Mouse (Mus musculus): ENCODE measurements around the gene Zfp445. TPM values are rescaled to one million over a fixed set of nuclear protein-coding genes. Genes with fewer than 3 reads are reported as not detected.
"Not testable (repeated sequence)": the region's sequence is repeated elsewhere in the genome, so short reads cannot be mapped to it uniquely, and the experiment has no call there.

Gene Zfp445
- polyA plus RNA-seq, 1 experiment from 2014 or later: 60.3 TPM

DNA sequence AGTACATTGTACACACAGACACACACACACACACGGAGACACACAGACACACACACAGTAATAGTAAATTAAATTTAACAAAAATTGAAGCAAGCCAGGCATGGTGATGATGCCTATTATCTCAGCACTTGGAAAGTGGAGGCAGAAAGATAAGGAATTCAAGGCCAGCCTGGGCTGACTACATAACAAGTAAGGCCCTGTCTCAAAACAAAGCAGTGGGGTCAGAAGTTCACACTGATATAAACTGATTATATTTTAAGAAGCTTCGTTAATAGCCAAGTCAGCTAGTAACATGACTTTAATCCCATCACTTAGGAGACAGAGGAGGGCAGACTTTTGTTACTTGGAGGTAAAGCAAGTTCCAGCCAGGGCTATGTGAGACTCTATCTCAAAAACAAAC is 2.1 kb downstream of the Zfp445 start:
- 0 out of 2 replicates have a peak, but pooled peaks have one; percentile 17 for ATAC-seq (ENCODE audit: insufficient number of reproducible peaks, low FRiP score)
- 32% methylated on average over 2 of the region's 2 CpGs for WGBS
- Histone ChIP-seq H3K4me2 (peak overlapping the region; percentile 48), H3K36me3 (peaks cover 41% of the 10 kb centered on the region), H3K9me3 (replicated peaks) (peaks cover 39% of the 10 kb centered on the region), H3K27ac (ENCODE audit: poor library complexity, severe bottlenecking) (peak overlapping the region; percentile 40; the same call in 1 of the 2 replicates), H3K4me3 (no peak overlapping the region), H3K4me1 (replicated peaks) (peaks cover 16% of the 10 kb centered on the region), H3K9ac (no peak overlapping the region), H3K27me3 (replicated peaks) (peaks cover 3% of the 10 kb centered on the region; the same call in 1 of the 2 replicates)

DNA sequence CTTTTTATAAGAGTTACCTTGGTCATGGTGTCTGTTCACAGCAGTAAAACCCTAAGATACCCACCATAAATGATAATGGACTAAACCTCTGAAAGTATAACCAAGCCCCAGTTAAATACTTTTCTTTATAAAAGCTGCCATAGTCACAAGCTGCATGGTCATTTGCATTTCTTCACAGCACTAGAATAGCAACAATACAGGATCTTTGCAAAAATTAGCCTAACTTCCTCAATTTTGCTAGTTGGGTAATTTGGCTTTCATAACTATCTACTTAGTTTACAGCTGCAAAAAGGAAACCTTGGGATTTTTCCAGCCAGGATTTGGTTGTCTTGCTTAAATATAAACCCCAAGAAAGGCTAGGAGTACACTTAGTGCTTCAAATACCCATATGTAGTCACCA is 5.1 kb downstream of the Zfp445 start:
- peaks cover 67% of the 10 kb centered on the region for H3K36me3 ChIP-seq
- H3K4me3 ChIP-seq: no peak overlapping the region
- H3K27me3 ChIP-seq (replicated peaks): no peaks in the 10 kb centered on the region
- H3K9ac ChIP-seq: no peak overlapping the region
- no peak overlapping the region for H3K4me2 ChIP-seq
- H3K27ac ChIP-seq (ENCODE audit: poor library complexity, severe bottlenecking): no peak overlapping the region
- no peak for ATAC-seq (ENCODE audit: insufficient number of reproducible peaks, low FRiP score)
- peaks cover 16% of the 10 kb centered on the region for H3K4me1 ChIP-seq (replicated peaks)
- peaks cover 39% of the 10 kb centered on the region for H3K9me3 ChIP-seq (replicated peaks)

DNA sequence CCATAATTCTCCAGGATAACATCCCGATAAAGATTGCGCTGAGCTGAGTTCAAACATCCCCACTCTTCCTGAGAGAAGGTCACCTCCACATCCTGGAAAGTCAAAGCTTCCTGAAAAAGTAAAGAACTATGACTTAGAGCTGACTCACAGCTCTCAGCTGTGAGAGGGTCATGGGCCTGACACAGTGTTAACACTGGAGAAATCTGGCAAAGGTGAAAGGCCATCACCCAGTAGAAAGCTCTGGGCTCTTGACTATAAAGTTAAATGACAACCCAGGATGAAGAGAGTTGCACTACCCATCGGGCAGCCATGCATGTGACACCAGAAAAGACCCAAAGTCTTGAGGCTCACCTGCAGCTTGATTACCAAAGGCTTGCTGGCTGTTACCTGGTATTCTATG is 9.1 kb downstream of the Zfp445 start:
- peaks cover 38% of the 10 kb centered on the region for H3K9me3 ChIP-seq (replicated peaks)
- H3K27me3 ChIP-seq (replicated peaks): no peaks in the 10 kb centered on the region
- H3K4me2 ChIP-seq: no peak overlapping the region
- no peak overlapping the region for H3K27ac ChIP-seq (ENCODE audit: poor library complexity, severe bottlenecking)
- no peak overlapping the region for H3K9ac ChIP-seq
- H3K4me1 ChIP-seq (replicated peaks): no peaks in the 10 kb centered on the region
- peaks cover 93% of the 10 kb centered on the region for H3K36me3 ChIP-seq
- WGBS: 95% methylated on average over 3 of the region's 3 CpGs
- H3K4me3 ChIP-seq: no peak overlapping the region
- ATAC-seq (ENCODE audit: insufficient number of reproducible peaks, low FRiP score): no peak

DNA sequence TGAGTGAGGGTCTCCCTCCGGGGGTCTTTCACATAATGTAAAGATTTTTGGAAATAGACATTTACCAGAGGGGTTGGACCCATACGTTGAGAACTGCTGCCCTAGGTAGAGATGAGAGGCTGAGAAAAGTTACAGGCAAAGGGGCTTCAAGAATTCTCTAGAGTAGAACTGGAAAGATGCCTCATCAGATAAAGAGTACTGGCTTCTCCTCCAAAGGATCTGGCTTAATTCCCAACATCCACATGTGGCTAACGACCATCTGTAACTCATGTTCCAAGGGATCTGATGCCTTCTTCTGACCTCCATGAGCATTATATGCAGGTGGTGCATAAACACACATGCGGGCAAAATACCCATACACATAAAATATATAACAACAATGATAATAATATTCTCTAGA is 10.2 kb downstream of the Zfp445 start:
- Histone ChIP-seq H3K4me1 (replicated peaks) (no peaks in the 10 kb centered on the region), H3K27ac (ENCODE audit: poor library complexity, severe bottlenecking) (no peak overlapping the region), H3K27me3 (replicated peaks) (no peaks in the 10 kb centered on the region), H3K4me3 (no peak overlapping the region), H3K4me2 (no peak overlapping the region), H3K36me3 (peaks cover 93% of the 10 kb centered on the region), H3K9me3 (replicated peaks) (peaks cover 33% of the 10 kb centered on the region), H3K9ac (no peak overlapping the region)
- ATAC-seq (ENCODE audit: insufficient number of reproducible peaks, low FRiP score): no peak
- 95% methylated on average over 4 of the region's 4 CpGs for WGBS

DNA sequence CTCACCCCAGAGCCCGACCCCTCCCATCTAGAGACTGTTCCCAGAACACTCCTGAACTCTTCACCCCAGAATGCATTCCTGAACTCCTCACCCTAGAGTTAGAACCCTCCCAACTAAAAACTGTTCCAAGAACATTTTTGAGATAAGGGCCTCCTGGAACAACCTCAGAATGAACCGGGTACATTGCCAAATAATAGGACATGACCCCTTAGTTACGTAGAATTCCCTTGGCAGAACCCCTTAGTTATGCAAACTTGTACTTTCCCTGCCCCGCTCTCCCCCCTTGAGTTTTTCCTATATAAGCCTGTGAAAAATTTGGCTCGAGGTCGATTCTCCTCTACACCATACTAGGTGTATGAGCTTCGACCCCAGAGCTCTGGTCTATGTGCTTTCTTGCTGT is 10.7 kb downstream of the Zfp445 start:
- peaks cover 29% of the 10 kb centered on the region for H3K9me3 ChIP-seq (replicated peaks)
- H3K9ac ChIP-seq; H3K4me3 ChIP-seq; H3K4me1 ChIP-seq (replicated peaks); H3K27ac ChIP-seq (ENCODE audit: poor library complexity, severe bottlenecking); ATAC-seq (ENCODE audit: insufficient number of reproducible peaks, low FRiP score); H3K27me3 ChIP-seq (replicated peaks); H3K4me2 ChIP-seq: not testable (repeated sequence)
- 53% methylated on average over 3 of the region's 7 CpGs for WGBS
- H3K36me3 ChIP-seq: peaks cover 93% of the 10 kb centered on the region

DNA sequence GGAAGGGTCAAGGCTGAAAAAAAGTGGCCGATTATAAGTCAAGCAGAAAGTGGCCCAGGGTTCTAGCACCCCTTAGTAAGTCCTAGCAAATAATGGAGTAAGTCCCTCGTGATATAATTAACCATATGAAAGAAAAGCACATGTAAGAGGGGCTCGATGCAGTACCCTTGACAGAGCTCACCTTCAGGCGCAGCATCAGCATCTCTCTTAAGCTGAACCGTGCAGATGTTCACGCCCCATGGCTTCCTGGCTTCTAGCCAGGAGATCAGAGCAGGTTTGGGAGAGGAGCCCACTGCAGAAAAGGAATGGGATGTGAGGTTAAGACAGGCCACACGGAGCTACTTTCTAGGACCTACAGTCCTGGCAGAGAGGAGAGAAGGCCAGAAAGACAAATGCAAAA is 11.3 kb downstream of the Zfp445 start:
- H3K9me3 ChIP-seq (replicated peaks): peaks cover 25% of the 10 kb centered on the region
- no peak overlapping the region for H3K4me2 ChIP-seq
- ATAC-seq (ENCODE audit: insufficient number of reproducible peaks, low FRiP score): no peak
- peaks cover 93% of the 10 kb centered on the region for H3K36me3 ChIP-seq
- no peak overlapping the region for H3K27ac ChIP-seq (ENCODE audit: poor library complexity, severe bottlenecking)
- 93% methylated on average over 7 of the region's 7 CpGs for WGBS
- no peak overlapping the region for H3K9ac ChIP-seq
- no peak overlapping the region for H3K4me3 ChIP-seq
- H3K27me3 ChIP-seq (replicated peaks): no peaks in the 10 kb centered on the region
- H3K4me1 ChIP-seq (replicated peaks): no peaks in the 10 kb centered on the region

DNA sequence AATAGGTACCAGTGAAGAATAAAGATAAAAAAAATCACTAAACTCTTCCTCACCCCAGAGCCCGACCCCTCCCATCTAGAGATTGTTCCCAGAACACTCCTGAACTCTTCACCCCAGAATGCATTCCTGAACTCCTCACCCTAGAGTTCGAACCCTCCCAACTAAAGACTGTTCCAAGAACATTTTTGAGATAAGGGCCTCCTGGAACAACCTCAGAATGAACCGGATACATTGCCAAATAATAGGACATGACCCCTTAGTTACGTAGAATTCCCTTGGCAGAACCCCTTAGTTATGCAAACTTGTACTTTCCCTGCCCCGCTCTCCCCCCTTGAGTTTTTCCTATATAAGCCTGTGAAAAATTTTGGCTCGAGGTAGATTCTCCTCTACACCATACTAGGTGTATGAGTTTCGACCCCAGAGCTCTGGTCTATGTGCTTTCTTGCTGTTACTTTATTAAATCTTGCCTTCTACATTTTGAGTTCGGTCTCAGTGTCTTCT is 17.9 kb downstream of the Zfp445 start:
- 84% methylated on average over 7 of the region's 8 CpGs for WGBS
- H3K4me1 ChIP-seq (replicated peaks); H3K27me3 ChIP-seq (replicated peaks); ATAC-seq (ENCODE audit: insufficient number of reproducible peaks, low FRiP score); H3K4me3 ChIP-seq; H3K9ac ChIP-seq; H3K9me3 ChIP-seq (replicated peaks); H3K27ac ChIP-seq (ENCODE audit: poor library complexity, severe bottlenecking); H3K4me2 ChIP-seq: not testable (repeated sequence)
- H3K36me3 ChIP-seq: peaks cover 43% of the 10 kb centered on the region

DNA sequence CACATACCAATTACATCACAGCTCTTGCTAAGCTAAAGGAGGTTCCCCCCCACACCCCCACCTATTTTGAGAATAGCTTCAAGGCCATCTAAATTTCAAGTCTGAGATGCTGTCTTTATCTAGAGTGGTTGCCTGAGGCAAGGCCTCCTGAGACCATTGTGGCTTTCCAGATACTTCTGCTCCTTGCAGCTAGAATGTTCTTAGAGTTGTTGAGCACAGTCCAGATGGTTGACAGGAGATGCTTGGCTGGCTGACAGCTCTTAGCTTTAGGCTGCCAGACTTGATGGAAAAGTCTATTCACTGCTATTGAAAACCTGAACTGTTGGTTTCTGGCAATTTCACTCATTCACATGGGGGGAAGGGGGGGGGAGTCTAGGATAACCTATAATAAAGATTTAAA is 19.6 kb downstream of the Zfp445 start:
- ATAC-seq (ENCODE audit: insufficient number of reproducible peaks, low FRiP score): no peak
- Histone ChIP-seq H3K9me3 (replicated peaks) (peaks cover 8% of the 10 kb centered on the region; the same call in 1 of the 2 replicates), H3K4me2 (no peak overlapping the region), H3K4me1 (replicated peaks) (no peaks in the 10 kb centered on the region), H3K4me3 (no peak overlapping the region), H3K9ac (no peak overlapping the region), H3K27me3 (replicated peaks) (no peaks in the 10 kb centered on the region), H3K27ac (ENCODE audit: poor library complexity, severe bottlenecking) (no peak overlapping the region), H3K36me3 (peaks cover 26% of the 10 kb centered on the region)

DNA sequence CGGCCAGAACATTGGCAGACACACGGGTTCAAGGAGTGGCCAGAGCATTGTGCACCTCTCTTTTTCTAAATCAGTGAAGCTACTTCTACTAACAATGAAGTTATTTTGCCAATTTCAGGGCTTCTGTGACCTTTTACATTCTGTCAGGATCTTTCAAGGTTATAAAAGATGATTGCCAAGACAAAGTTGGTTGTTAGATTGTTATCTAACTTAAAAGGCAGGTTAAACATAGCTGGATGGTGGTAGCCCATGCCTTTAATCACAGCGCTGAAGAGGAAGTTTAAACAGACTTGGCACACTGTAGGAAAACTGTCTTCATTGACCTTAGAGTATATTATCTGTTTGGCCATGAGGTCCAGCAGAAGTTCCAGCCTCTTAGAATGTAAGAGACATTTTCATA is 20.2 kb downstream of the Zfp445 start:
- Histone ChIP-seq H3K27ac (ENCODE audit: poor library complexity, severe bottlenecking) (no peak overlapping the region), H3K27me3 (replicated peaks) (no peaks in the 10 kb centered on the region), H3K9me3 (replicated peaks) (peaks cover 8% of the 10 kb centered on the region; the same call in 1 of the 2 replicates), H3K9ac (no peak overlapping the region), H3K4me2 (no peak overlapping the region), H3K4me1 (replicated peaks) (no peaks in the 10 kb centered on the region), H3K4me3 (no peak overlapping the region), H3K36me3 (peaks cover 20% of the 10 kb centered on the region)
- ATAC-seq (ENCODE audit: insufficient number of reproducible peaks, low FRiP score): no peak
- WGBS: 79% methylated on average over 3 of the region's 3 CpGs

DNA sequence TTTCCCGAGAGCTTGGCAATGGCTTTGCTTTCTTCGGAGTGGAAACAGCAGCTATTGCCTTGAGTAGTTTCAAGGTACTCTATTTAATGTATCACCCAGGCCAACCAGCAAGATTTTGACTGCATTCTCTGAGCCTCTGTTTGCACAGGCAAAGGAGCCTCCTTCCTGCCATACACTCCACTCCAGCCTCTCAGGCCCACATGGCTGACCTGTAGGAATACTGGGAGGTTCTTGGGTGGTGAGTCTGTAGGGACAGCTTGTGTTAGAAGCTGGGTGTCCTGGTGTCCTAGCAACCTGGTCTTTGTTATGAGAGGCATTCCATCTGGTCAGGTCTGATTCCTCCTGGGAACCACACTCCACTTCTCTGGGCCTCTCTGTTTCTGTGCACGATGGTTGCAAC is 22.0 kb downstream of the Zfp445 start, which contains the start of gene Gm35549:
Gene Gm35549, minus strand, starts transcription at position 276 of the 400 bp plus-strand sequence.
- H3K27me3 ChIP-seq (replicated peaks): no peaks in the 10 kb centered on the region
- H3K9ac ChIP-seq: no peak within 1 kb of the TSS
- H3K27ac ChIP-seq (ENCODE audit: poor library complexity, severe bottlenecking): no peak within 1 kb of the TSS
- peaks cover 3% of the 10 kb centered on the region; the same call in 1 of the 2 replicates for H3K9me3 ChIP-seq (replicated peaks)
- H3K4me2 ChIP-seq: no peak within 1 kb of the TSS
- WGBS: 85% methylated on average over 3 of the region's 3 CpGs
- peaks cover 4% of the 10 kb centered on the region for H3K36me3 ChIP-seq
- H3K4me3 ChIP-seq: no peak within 1 kb of the TSS
- H3K4me1 ChIP-seq (replicated peaks): no peaks in the 10 kb centered on the region
- ATAC-seq (ENCODE audit: insufficient number of reproducible peaks, low FRiP score): no peak

DNA sequence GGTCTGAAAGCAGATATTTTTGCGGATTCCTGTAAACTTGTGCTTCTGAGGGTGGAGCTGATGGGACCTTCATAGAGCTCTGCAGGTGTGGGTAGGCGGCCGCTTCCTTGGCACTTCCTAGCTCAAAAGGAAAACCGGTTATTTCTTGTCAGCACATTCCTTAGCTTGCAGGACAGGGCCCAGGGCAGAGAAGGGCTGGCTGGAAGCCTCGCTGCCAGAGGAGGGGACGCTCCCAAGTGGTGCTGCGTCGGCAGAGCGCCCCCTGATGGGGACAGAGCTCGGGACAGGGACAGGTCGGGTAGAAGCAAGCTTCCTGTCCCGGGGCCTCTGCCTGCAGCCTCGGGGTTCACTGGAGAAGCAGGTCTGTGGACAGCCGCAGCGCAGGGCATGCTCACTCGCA is 28.1 kb downstream of the Zfp445 start:
- H3K4me3 ChIP-seq: no peak overlapping the region
- H3K9ac ChIP-seq: peak overlapping the region; percentile 54
- no peaks in the 10 kb centered on the region for H3K9me3 ChIP-seq (replicated peaks)
- peaks cover 16% of the 10 kb centered on the region for H3K4me1 ChIP-seq (replicated peaks)
- H3K27me3 ChIP-seq (replicated peaks): no peaks in the 10 kb centered on the region
- no peak overlapping the region for H3K27ac ChIP-seq (ENCODE audit: poor library complexity, severe bottlenecking)
- ATAC-seq (ENCODE audit: insufficient number of reproducible peaks, low FRiP score): peak; percentile 51; the same call in 1 of the 2 replicates
- H3K4me2 ChIP-seq: peak overlapping the region; percentile 53
- WGBS: 24% methylated on average over 16 of the region's 16 CpGs
- H3K36me3 ChIP-seq: peaks cover 12% of the 10 kb centered on the region

DNA sequence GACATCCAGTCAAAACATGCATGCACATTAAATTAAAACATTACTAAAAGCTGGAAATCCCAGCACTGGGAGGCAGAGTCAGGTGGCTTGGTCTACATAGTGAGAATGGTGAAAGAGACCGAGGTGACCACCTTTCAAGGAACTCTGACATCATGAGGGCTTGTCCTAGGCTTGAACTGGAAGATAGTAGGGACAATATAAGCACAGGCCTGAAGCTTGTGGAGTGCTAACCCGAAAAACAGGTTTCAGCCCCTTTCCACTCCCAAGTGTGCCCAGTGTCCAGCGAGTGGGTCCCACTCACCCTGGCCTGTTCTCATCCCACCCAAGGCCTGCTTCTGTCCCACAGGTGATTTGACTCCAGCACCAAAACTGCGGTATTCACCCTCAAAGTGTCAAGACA is 28.6 kb downstream of the Zfp445 start:
- Histone ChIP-seq H3K27me3 (replicated peaks) (no peaks in the 10 kb centered on the region), H3K27ac (ENCODE audit: poor library complexity, severe bottlenecking) (no peak overlapping the region), H3K9ac (no peak overlapping the region), H3K36me3 (peaks cover 14% of the 10 kb centered on the region), H3K4me1 (replicated peaks) (peaks cover 16% of the 10 kb centered on the region), H3K4me3 (no peak overlapping the region), H3K4me2 (no peak overlapping the region), H3K9me3 (replicated peaks) (no peaks in the 10 kb centered on the region)
- no peak for ATAC-seq (ENCODE audit: insufficient number of reproducible peaks, low FRiP score)
- 83% methylated on average over 4 of the region's 4 CpGs for WGBS

Measured in heart, embryonic 12.5 days (tissue).